Mouse (Mus musculus) ES-E14 (cell line): ENCODE results near the gene Mfsd4a. TPM values are rescaled to one million over a fixed set of nuclear protein-coding genes. Genes with fewer than 3 reads are reported as not detected.

Experiments
- DNase-seq: peaks from one replicate; pipeline ENCODE4 v3.0.0-alpha.2; 2013; ENCODE audit warnings: low read depth, low spot score
- H3K27ac ChIP-seq: 2 replicates; pipeline ENCODE4 v1.5.1; 2012; ENCODE audit warnings: low read depth, mild to moderate bottlenecking, low read length, moderate library complexity, mixed read lengths; ENCODE audit not compliant: poor library complexity, insufficient read depth, severe bottlenecking
- H3K36me3 ChIP-seq: 2 replicates; pipeline ENCODE4 v1.6.1; 2012; ENCODE audit warnings: mild to moderate bottlenecking, low read length, moderate library complexity, mixed read lengths; ENCODE audit not compliant: control insufficient read depth, poor library complexity, insufficient read depth, severe bottlenecking
- H3K4me1 ChIP-seq, 2 experiments: fragments of 150-350 bp in 1 of 2; sonication (generic) in 1 of 2; 2 replicates each; pipeline ENCODE4 v1.6.1; 2012; ENCODE audit warnings: low read length in 2 of 2, mild to moderate bottlenecking in 1 of 2, mixed read lengths in 1 of 2; ENCODE audit not compliant: control insufficient read depth in 2 of 2, insufficient read depth in 2 of 2, poor library complexity in 1 of 2
- H3K4me3 ChIP-seq, 2 experiments: fragments of 150-350 bp in 1 of 2; sonication (generic) in 1 of 2; 2 replicates each; pipeline ENCODE4 v1.5.1; 2012; ENCODE audit warnings: low read length in 2 of 2, low read depth in 1 of 2, mild to moderate bottlenecking in 1 of 2, mixed read lengths in 1 of 2; ENCODE audit not compliant: insufficient read depth in 1 of 2, poor library complexity in 1 of 2, severe bottlenecking in 1 of 2
- H3K9ac ChIP-seq: 2 replicates; pipeline ENCODE4 v1.6.1; 2012; ENCODE audit warnings: low read depth, mild to moderate bottlenecking, low read length, mixed read lengths; ENCODE audit not compliant: poor library complexity, insufficient read depth, severe bottlenecking
- H3K9me3 ChIP-seq: fragments of 150-350 bp; sonication (generic); 2 replicates; pipeline ENCODE4 v1.6.1; 2012; ENCODE audit warnings: low read depth, mild to moderate bottlenecking, low read length; ENCODE audit not compliant: control insufficient read depth, insufficient read depth
- CHD2 ChIP-seq: IDR thresholded peaks from 2 replicates; pipeline ENCODE4 v1.6.1; 2014; ENCODE audit warnings: mild to moderate bottlenecking, low read depth, low read length, inconsistent platforms
- HCFC1 ChIP-seq: IDR thresholded peaks from 2 replicates; pipeline ENCODE4 v1.6.1; 2012; ENCODE audit warnings: low read length, inconsistent platforms, borderline replicate concordance; ENCODE audit not compliant: insufficient read depth
- MAFK ChIP-seq: IDR thresholded peaks from 2 replicates; pipeline ENCODE4 v1.6.1; 2014; ENCODE audit warnings: mild to moderate bottlenecking, low read depth, low read length, inconsistent platforms; ENCODE audit not compliant: insufficient read depth
- ZC3H11A ChIP-seq: IDR thresholded peaks from 2 replicates; pipeline ENCODE4 v1.6.1; 2012; ENCODE audit warnings: low read depth, mild to moderate bottlenecking, inconsistent platforms, low read length, borderline replicate concordance
- ZNF384 ChIP-seq: IDR thresholded peaks from 2 replicates; pipeline ENCODE4 v1.6.1; 2012; ENCODE audit warnings: low read depth, low read length, inconsistent platforms
- in situ Hi-C, 2 experiments: fragments of 600-800 bp; cut with MboI; formaldehyde crosslinking; loops; one replicate each; pipeline ENCODE4 v1.15.1; 2025; ENCODE audit warnings: low sequenced_read_pairs in 2 of 2, inconsistent platforms in 1 of 2; ENCODE audit not compliant: unreplicated experiment in 2 of 2
- total RNA-seq: library from RNA; depleted of rRNA; stranded (reverse); fragments of 300-350 nt; gene quantifications from 2 replicates; pipeline ENCODE4 v1.2.3, GENCODE M21; 2012

The Mfsd4a gene
- total RNA-seq, 1 experiment: 2.4 TPM

- TF ChIP-seq CHD2 (no peak), ZNF384 (no peak), ZC3H11A (no peak), MAFK (no peak), HCFC1 (no peak)
- Histone ChIP-seq H3K36me3 (no peaks in the 10 kb centered on the region), H3K4me1 (peaks cover 0 to 16% of the 10 kb centered on the region in 2 experiments; a peak in 1 of 4 replicates), H3K9me3 (no peaks in the 10 kb centered on the region), H3K4me3 (no peak overlapping the region), H3K27ac (no peak overlapping the region), H3K9ac (no peak overlapping the region)
- in situ Hi-C loops: no loop called here
- DNase-seq: no peak
These were observed 13.5 kb downstream of the Mfsd4a start for GRCm38 (mm10) chr1:132054387-132054786.

GRCm38 (mm10) chr1:132051746-132052145 is 16.1 kb downstream of the Mfsd4a start:
- H3K4me1 ChIP-seq: peaks cover 0 to 16% of the 10 kb centered on the region in 2 experiments; a peak in 1 of 4 replicates
- H3K9me3 ChIP-seq: no peaks in the 10 kb centered on the region
- no peak overlapping the region for H3K27ac ChIP-seq
- TF ChIP-seq ZNF384 (no peak), ZC3H11A (no peak), CHD2 (no peak), HCFC1 (no peak), MAFK (no peak)
- H3K36me3 ChIP-seq: no peaks in the 10 kb centered on the region
- in situ Hi-C loops: no loop called here
- H3K4me3 ChIP-seq: no peak overlapping the region
- no peak for DNase-seq
- H3K9ac ChIP-seq: no peak overlapping the region

DNA sequence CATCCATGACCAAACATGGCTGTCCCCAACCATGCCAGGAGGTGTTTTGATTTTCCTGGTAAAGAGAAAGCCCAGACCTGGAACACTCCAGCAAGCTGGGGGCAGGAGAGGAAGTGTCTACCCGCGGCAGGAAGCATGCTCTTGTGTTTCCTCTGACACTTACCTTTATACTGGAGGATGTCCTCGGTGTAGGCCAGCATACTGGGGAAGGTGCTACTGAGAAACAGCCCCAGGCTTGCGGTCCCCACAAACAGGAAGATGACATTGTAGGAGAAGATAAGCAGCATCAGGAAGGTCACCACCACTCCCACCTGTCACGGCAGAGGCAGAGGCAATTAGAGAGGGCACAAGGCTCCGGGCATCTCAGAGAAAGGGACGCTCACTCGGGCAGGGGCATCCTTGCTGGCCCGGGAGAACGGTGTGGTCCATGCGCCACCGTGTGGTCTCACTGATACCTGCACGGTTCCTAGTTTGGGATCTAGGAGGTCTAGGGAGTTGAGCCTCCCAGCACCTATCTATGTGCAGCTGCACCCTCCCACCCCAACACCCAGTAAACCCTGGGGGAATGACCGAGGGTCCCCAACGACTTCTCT is 21.6 kb downstream of the Mfsd4a start:
- H3K4me1 ChIP-seq: no peaks in the 10 kb centered on the region
- in situ Hi-C loops: loop anchor here in 1 of 2 experiments (10.0 kb wide), 1 partner anchor 51 kb away; no protein-coding TSS in a partner anchor
- H3K4me3 ChIP-seq: no peak overlapping the region
- DNase-seq: peak; percentile 29
- TF ChIP-seq ZC3H11A: peak; percentile 63; the same call in 1 of the 2 replicates
- TF ChIP-seq CHD2: no peak
- TF ChIP-seq MAFK: no peak
- TF ChIP-seq HCFC1: no peak
- no peak overlapping the region for H3K9ac ChIP-seq
- H3K27ac ChIP-seq: no peak overlapping the region
- no peaks in the 10 kb centered on the region for H3K9me3 ChIP-seq
- no peaks in the 10 kb centered on the region for H3K36me3 ChIP-seq

GRCm38 (mm10) chr1:132043759-132044158 is 24.1 kb downstream of the Mfsd4a start:
- Histone ChIP-seq H3K27ac (no peak overlapping the region), H3K9me3 (no peaks in the 10 kb centered on the region), H3K4me3 (no peak overlapping the region), H3K4me1 (no peaks in the 10 kb centered on the region), H3K9ac (no peak overlapping the region), H3K36me3 (no peaks in the 10 kb centered on the region)
- in situ Hi-C loops: loop anchor here in 1 of 2 experiments (10.0 kb wide), 1 partner anchor 49 kb away; no protein-coding TSS in a partner anchor
- TF ChIP-seq CHD2 (no peak), MAFK (no peak), ZNF384 (no peak), ZC3H11A (no peak), HCFC1 (no peak)
- no peak for DNase-seq
